Mouse (Mus musculus): ENCODE results near the gene Myf5. TPM values are rescaled to one million over a fixed set of nuclear protein-coding genes. Genes with fewer than 3 reads are reported as not detected.
A peak's percentile ranks its signal among the peaks of the same experiment; 100 is the strongest.

The Myf5 gene
- polyA plus RNA-seq (2016; fragmentation: Nextera tagmentation; extraction: Ambion mirVana), result 2.8 and 3.3 TPM in 2 replicates

DNA sequence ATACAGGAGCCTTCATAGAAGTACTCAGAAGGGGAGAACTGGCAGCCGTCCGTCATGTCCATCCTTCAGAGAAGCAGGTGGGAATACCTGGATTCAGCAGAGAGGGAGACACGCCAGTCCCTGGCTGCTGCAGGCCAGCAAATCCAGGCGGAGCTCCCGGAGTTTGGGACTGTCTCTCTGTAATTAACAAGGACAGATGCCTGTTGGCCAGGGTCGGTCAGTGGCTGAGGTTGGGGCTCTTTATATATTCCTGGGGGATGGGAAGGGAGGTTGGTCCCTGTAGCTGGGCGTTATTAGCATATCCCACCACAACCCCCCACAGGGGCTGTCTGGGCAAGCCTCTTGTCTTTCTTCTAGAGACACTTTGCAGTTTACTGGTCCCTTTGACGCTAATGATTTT is at the start of gene Myf5:
Myf5 (minus strand) TSS at position 265 of the 400 bp plus-strand sequence.
- DNase-seq (ENCODE audit: low spot score), result no peak
- no peaks in the 10 kb centered on the region for H3K36me3 ChIP-seq
- 75% methylated on average over 8 of the region's 8 CpGs for WGBS
- H3K4me1 ChIP-seq, result peaks cover 20% of the 10 kb centered on the region
- H3K4me3 ChIP-seq, result no peak within 1 kb of the TSS
- H3K27ac ChIP-seq (replicated peaks), result 0 out of 2 replicates have a peak within 1 kb of the TSS, but pooled peaks have one; percentile 9
- H3K27me3 ChIP-seq (ENCODE audit: low read depth, poor library complexity, severe bottlenecking), result no peaks in the 10 kb centered on the region
- H3K9me3 ChIP-seq (replicated peaks), result no peaks in the 10 kb centered on the region

DNA sequence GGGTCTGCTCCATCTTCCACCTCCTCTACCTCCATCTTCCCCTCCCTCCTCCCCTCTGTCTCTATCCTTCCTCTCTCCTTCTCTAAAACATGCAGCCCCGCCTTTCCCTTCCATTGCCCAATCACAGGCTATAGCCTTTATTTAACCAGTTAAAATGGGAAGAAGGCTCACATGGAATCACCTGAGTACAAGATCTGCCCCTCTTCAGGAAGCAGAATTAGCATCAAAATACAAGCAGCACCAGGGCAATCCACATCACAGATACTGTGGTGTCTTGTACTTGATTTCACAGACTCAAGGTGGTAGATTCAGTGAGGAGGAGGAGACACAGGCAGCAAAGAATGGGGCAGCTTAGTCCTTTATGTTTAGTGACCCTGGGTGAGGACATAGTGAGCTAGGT is 42.8 kb upstream of the Myf5 start:
- Histone ChIP-seq H3K9me3 (replicated peaks) (no peaks in the 10 kb centered on the region), H3K27me3 (ENCODE audit: low read depth, poor library complexity, severe bottlenecking) (no peaks in the 10 kb centered on the region), H3K27ac (replicated peaks) (no peak overlapping the region), H3K4me1 (no peaks in the 10 kb centered on the region), H3K36me3 (no peaks in the 10 kb centered on the region), H3K4me3 (no peak overlapping the region)
- 79% methylated on average over 1 of the region's 1 CpGs for WGBS
- DNase-seq (ENCODE audit: low spot score), result no peak

DNA sequence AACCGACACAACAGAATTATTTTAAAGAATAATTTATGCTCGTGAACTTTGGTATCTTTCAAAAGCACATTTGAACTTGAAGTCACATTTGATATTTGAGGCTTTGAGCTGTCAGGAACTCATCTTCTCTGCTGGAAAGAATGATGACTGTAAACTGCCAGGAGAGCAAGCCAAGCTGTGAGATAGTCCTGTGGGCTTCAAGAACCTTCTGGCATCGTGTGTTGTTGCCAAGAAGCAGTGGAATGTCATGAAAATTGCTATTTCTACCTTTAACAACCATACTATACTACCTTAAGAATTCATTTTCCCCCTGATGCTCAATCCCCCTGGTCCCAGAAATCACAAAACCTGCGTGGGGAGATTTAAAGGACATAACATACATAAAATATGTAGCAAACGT is 33.3 kb upstream of the Myf5 start:
- Histone ChIP-seq H3K27me3 (ENCODE audit: low read depth, poor library complexity, severe bottlenecking) (no peaks in the 10 kb centered on the region), H3K4me1 (no peaks in the 10 kb centered on the region), H3K36me3 (no peaks in the 10 kb centered on the region), H3K9me3 (replicated peaks) (no peaks in the 10 kb centered on the region), H3K27ac (replicated peaks) (no peak overlapping the region), H3K4me3 (no peak overlapping the region)
- WGBS, result 87% methylated on average over 5 of the region's 5 CpGs
- DNase-seq (ENCODE audit: low spot score), result no peak

DNA sequence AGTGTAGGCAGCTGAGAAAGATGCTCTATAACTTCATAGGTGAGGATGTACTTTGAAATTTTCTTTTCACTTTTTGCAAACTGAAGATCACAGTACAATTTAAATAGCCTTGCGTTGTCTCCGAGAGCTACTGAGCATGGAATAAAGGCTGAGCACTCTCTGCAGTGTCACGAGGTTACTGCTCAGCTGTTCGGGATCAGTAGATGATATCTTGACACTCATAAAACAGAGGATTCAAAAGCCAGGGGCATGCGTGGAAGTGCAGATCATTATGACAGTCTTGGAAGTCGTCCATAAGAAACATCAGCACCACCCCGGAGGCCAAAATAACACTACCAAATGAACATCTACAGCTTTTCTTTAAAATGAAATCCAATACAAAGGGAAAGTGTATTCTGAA is 30.7 kb upstream of the Myf5 start:
- H3K27ac ChIP-seq (replicated peaks), result no peak overlapping the region
- no peak overlapping the region for H3K4me3 ChIP-seq
- no peaks in the 10 kb centered on the region for H3K4me1 ChIP-seq
- WGBS, result 86% methylated on average over 7 of the region's 7 CpGs
- H3K9me3 ChIP-seq (replicated peaks), result no peaks in the 10 kb centered on the region
- DNase-seq (ENCODE audit: low spot score), result no peak
- H3K36me3 ChIP-seq, result no peaks in the 10 kb centered on the region
- no peaks in the 10 kb centered on the region for H3K27me3 ChIP-seq (ENCODE audit: low read depth, poor library complexity, severe bottlenecking)

DNA sequence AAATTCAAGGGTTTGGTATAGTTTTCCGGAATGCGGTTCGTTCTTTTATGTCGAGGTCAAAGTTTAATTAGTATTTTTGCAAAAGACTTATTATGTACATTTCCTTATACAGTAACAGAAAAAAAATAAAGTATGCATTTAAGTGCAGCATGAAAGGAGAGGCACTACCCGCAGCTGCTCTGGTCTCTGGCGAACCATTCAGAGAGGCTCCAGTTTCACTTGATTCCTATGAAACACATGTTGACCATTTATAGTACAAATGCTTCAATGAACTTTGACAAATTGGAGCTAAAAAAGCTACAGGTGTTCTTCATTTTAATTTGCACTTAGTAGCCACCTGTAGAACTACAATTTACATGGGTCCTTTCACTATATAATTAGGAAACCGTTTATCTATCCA is 28.8 kb upstream of the Myf5 start:
- Histone ChIP-seq H3K4me3 (no peak overlapping the region), H3K9me3 (replicated peaks) (no peaks in the 10 kb centered on the region), H3K27ac (replicated peaks) (no peak overlapping the region), H3K4me1 (no peaks in the 10 kb centered on the region), H3K36me3 (no peaks in the 10 kb centered on the region), H3K27me3 (ENCODE audit: low read depth, poor library complexity, severe bottlenecking) (no peaks in the 10 kb centered on the region)
- WGBS, result 87% methylated on average over 7 of the region's 7 CpGs
- DNase-seq (ENCODE audit: low spot score), result no peak

DNA sequence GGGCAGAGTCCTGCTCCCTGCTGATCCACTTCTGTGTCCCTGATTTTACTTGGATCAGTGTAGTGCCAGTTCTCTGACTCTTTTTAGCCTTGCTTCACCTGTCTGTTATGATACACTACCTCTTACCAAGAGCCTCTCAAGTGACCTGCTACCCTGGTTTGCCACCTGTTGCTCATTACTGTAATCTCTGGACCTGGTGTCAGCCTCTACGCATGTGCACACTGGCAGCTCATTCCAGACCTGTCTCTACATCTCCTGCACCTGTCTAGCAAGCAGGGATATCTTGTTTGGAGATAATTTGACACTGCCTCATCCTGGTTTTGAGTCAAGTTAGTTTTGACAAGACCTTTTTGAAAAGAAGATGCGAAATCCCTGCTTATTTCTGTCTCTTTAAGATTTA is 20.5 kb upstream of the Myf5 start:
- 81% methylated on average over 2 of the region's 2 CpGs for WGBS

DNA sequence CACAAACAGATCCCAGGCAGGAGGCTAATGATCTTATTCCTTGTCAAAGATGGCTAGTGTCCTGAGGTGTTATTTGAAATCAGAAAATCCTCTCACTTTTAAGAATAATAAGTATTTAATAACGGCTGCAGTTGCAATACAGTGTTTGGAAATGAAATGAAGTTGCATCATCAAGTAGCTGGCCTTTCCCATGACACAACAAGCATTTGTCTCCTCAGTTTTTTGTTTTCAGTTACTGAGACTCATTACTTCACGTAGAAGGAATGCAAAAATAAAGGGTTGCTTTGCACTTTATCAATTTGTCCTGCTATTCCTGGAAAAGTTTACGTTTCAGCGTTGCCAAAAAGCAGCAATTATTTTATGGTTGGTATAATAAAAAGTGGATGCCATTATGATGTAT is 17.5 kb upstream of the Myf5 start:
- Histone ChIP-seq H3K4me1 (no peaks in the 10 kb centered on the region), H3K9me3 (replicated peaks) (no peaks in the 10 kb centered on the region), H3K27ac (replicated peaks) (no peak overlapping the region), H3K36me3 (no peaks in the 10 kb centered on the region), H3K4me3 (no peak overlapping the region), H3K27me3 (ENCODE audit: low read depth, poor library complexity, severe bottlenecking) (no peaks in the 10 kb centered on the region)
- DNase-seq (ENCODE audit: low spot score), result no peak
- WGBS, result 92% methylated on average over 4 of the region's 4 CpGs

More for the DNA sequence above, 20.5 kb upstream of the Myf5 start:
- Histone ChIP-seq H3K4me1 (no peaks in the 10 kb centered on the region), H3K4me3 (no peak overlapping the region), H3K36me3 (no peaks in the 10 kb centered on the region), H3K27me3 (ENCODE audit: low read depth, poor library complexity, severe bottlenecking) (no peaks in the 10 kb centered on the region), H3K9me3 (replicated peaks) (no peaks in the 10 kb centered on the region), H3K27ac (replicated peaks) (no peak overlapping the region)
- no peak for DNase-seq (ENCODE audit: low spot score)

DNA sequence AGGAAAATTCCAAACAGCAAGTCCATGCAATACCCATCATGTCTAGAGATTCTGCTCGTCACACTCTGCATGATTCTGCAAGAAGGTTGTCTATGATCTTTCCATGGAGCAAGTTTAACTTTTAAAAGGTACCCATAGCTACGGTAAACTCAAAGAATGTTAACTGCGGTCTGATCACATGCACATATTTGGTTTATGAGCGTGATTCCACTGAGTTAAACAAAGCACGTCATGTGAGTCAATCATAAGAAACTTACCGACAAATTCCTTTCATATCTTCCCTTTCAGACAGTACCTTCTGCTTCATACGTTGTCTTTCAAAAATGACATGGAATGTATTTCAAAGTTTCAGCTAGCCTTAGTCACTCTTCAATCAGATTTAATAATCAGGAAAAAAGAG is 16.3 kb upstream of the Myf5 start:
- H3K27ac ChIP-seq (replicated peaks), result no peak overlapping the region
- H3K9me3 ChIP-seq (replicated peaks), result no peaks in the 10 kb centered on the region
- H3K4me1 ChIP-seq, result no peaks in the 10 kb centered on the region
- no peaks in the 10 kb centered on the region for H3K27me3 ChIP-seq (ENCODE audit: low read depth, poor library complexity, severe bottlenecking)
- DNase-seq (ENCODE audit: low spot score), result no peak
- no peak overlapping the region for H3K4me3 ChIP-seq
- no peaks in the 10 kb centered on the region for H3K36me3 ChIP-seq
- WGBS, result 91% methylated on average over 7 of the region's 7 CpGs

DNA sequence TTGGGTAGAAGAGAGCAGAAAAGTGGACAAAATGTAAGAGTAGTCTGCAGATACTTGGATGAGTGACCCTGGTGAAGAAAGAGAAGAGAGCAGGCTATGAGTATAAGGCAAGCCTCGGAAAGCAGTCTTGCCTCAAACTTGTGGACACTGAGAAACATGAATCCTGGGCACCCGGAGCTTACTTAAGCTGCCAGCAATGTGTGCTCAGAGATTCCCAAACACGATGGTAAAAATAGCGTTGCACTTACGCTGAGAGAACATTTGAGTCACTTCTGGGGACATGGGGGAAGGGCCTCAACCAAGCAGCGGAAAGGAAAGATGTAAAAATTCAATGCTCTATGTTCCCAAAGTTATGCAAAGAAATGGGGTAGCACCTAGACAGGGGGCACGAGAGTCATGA is 13.7 kb upstream of the Myf5 start:
- no peak overlapping the region for H3K4me3 ChIP-seq
- H3K27ac ChIP-seq (replicated peaks), result no peak overlapping the region
- DNase-seq (ENCODE audit: low spot score), result no peak
- H3K4me1 ChIP-seq, result no peaks in the 10 kb centered on the region
- no peaks in the 10 kb centered on the region for H3K9me3 ChIP-seq (replicated peaks)
- no peaks in the 10 kb centered on the region for H3K36me3 ChIP-seq
- H3K27me3 ChIP-seq (ENCODE audit: low read depth, poor library complexity, severe bottlenecking), result no peaks in the 10 kb centered on the region
- WGBS, result 90% methylated on average over 7 of the region's 7 CpGs

DNA sequence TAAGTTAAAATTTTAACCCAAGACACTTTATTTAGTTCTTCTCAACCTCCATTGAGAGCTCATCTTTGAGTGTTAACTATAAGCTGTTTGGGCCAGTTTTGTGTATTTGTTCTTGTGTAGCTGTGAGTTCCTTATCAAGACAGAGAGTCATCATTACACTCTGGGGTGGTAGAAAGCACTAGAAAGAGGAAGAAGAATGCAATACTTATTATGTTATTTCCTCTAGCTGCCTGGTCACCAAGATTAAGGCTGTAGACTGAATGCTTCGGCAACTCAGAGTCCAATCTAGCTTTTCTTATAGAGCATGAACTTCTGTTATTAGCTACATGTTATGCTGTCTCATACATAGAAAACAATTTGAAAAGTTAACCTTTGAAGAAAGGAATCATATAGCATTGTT is 10.5 kb upstream of the Myf5 start:
- Histone ChIP-seq H3K27me3 (ENCODE audit: low read depth, poor library complexity, severe bottlenecking) (peaks cover 10% of the 10 kb centered on the region), H3K4me3 (no peak overlapping the region), H3K36me3 (no peaks in the 10 kb centered on the region), H3K27ac (replicated peaks) (no peak overlapping the region), H3K9me3 (replicated peaks) (no peaks in the 10 kb centered on the region), H3K4me1 (peaks cover 15% of the 10 kb centered on the region)
- WGBS, result 97% methylated on average over 1 of the region's 1 CpGs
- no peak for DNase-seq (ENCODE audit: low spot score)

DNA sequence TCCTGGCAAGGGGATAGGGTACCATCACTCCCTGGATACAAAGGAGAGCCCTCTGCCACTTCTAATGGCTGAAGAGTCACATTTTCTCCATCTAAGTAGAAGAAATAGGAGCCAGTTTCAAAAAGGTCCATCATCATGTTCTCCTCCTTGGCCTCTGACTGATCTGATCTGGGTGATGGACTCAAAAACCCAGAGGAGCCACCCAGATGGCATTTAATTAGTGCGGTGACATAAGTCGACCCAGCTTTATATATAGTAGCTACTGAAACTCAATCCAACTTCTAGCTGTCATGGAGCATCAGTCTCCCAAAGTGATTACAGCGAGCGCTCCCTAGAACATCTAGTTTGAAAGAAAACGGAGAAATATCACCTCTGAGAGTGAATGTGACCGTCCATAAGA is 8.6 kb upstream of the Myf5 start, which contains the start of gene Myf6:
Myf6 (minus strand) TSS at position 170 of the 400 bp plus-strand sequence.
- Histone ChIP-seq H3K4me3 (peak within 1 kb of the TSS; percentile 37), H3K27ac (replicated peaks) (peak within 1 kb of the TSS; percentile 68; the same call in 1 of the 2 replicates), H3K36me3 (no peaks in the 10 kb centered on the region), H3K27me3 (ENCODE audit: low read depth, poor library complexity, severe bottlenecking) (peaks cover 10% of the 10 kb centered on the region), H3K9me3 (replicated peaks) (no peaks in the 10 kb centered on the region), H3K4me1 (peaks cover 15% of the 10 kb centered on the region)
- no peak for DNase-seq (ENCODE audit: low spot score)
- 88% methylated on average over 6 of the region's 6 CpGs for WGBS

DNA sequence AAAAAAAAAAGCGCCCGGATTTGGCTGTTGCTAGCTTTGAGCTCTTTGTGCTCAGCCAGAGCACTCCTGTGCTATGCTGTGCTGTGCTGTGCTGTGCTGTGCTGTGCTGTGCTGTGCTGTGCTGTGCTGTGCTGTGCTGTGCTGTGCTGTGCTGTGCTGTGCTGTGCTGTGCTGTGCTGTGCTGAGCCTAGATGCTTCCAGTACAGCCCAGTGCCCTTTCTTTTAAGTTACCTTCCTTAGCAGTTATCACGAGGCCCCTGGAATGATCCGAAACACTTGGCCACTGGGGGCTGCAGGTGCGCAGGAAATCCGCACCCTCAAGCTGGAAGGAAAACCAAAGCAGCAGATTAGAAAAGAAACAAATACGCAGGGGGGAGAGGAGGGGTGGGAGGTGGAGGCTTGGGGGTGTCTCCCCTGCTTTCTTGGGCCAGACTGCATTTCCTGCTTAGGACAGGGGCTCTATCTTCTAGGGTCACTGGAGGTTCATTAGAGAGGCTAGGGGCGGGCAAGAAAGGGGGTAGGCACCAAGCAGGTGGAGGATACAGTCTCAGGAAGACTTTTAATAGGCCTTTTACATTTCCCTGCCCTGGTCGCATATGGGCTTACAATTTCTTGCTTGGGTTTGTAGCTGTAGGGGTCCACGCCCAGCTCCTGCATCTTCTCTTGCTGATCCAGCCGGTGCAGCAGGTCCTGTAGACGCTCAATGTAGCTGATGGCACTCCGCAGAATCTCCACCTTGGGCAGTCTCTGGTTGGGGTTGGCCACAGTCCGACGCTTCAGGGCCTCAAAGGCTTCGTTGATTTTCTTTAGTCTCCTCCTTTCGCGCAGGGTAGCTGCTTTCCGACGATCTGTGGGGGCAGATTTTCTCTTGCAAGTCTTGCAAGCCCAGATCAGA is 7.9 kb upstream of the Myf5 start:
- no peak for DNase-seq (ENCODE audit: low spot score)
- peaks cover 18% of the 10 kb centered on the region for H3K4me1 ChIP-seq
- 36% methylated on average over 20 of the region's 20 CpGs for WGBS
- H3K27ac ChIP-seq (replicated peaks), result peak overlapping the region; percentile 68
- no peaks in the 10 kb centered on the region for H3K9me3 ChIP-seq (replicated peaks)
- H3K36me3 ChIP-seq, result no peaks in the 10 kb centered on the region
- peak overlapping the region; percentile 37 for H3K4me3 ChIP-seq
- H3K27me3 ChIP-seq (ENCODE audit: low read depth, poor library complexity, severe bottlenecking), result peaks cover 10% of the 10 kb centered on the region

DNA sequence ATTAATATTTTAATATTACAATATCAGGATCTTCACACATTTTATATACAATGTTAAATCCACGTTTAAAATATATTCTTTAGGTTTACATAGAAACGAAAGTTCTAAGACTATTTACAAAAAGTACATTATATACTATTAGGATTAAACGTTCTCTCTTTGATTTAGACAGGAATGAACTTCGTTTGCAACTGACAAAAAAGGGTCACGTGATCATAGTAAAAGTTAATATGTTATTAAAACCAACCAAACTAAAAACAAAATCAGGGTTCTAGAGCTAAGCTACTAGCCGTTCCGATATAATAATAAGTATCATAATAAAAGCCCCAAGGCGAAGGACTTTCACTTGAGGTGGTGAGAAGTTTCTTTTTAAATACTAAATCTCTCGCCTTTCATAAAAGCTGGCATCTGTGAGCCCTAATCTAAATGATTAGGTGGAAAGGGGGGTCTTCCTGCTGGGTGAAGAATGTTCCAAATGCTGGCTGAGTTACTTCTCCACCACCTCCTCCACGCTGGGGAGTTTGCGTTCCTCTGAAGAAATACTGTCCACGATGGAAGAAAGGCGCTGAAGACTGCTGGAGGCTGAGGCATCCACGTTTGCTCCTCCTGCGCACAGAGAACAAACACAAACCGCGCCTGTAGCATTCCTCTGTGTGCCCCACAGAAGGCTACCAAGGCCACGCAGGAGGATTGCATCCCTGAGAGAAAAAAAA is 7.1 kb upstream of the Myf5 start:
- Histone ChIP-seq H3K9me3 (replicated peaks) (no peaks in the 10 kb centered on the region), H3K36me3 (no peaks in the 10 kb centered on the region), H3K4me1 (peaks cover 26% of the 10 kb centered on the region), H3K4me3 (peak overlapping the region; percentile 37), H3K27ac (replicated peaks) (peak overlapping the region; percentile 68), H3K27me3 (ENCODE audit: low read depth, poor library complexity, severe bottlenecking) (peaks cover 10% of the 10 kb centered on the region)
- 43% methylated on average over 18 of the region's 18 CpGs for WGBS
- DNase-seq (ENCODE audit: low spot score), result peak; percentile 32

All from midbrain, embryonic 10.5 days (tissue).